Mouse (Mus musculus) gastrocnemius, postnatal 14 days (tissue): Measurements from ENCODE around the gene Olfr497. TPM values are rescaled to one million over a fixed set of nuclear protein-coding genes. Genes with fewer than 3 reads are reported as not detected.

ENCODE experiments used
- DNase-seq: peaks from one replicate; pipeline ENCODE4 v3.0.0; 2021; ENCODE audit warnings: mixed read lengths
- intact Hi-C: fragments of 180-260 bp; cut with DNase I; formaldehyde crosslinking; loops from one replicate; pipeline ENCODE4 v1.15.1; 2025; ENCODE audit warnings: low total_unique reads
- long read RNA-seq, 2 experiments: library from polyadenylated mRNA; stranded (forward); transcript quantifications; one replicate each; pipeline ENCODE4 v2.0.0; 2021
- total RNA-seq, 2 experiments: library from RNA; stranded (reverse); gene quantifications; 2 replicates each; pipeline ENCODE4 v1.2.3; 2021

Gene Olfr497
- not detected for total RNA-seq
- long read RNA-seq, experiment 1, result 0 reads
- long read RNA-seq, experiment 2, result 0 reads

- DNase-seq, result no peak
These were observed at the start of gene Olfr497 for GRCm38 (mm10) chr7:108420121-108420520. Gene Olfr497 (plus strand): TSS chr7:108420421.

GRCm38 (mm10) chr7:108392867-108393266 is 27.4 kb upstream of the Olfr497 start, which contains the start of gene Olfr495:
Gene Olfr495 (plus strand): TSS chr7:108393167.
- intact Hi-C loops, result no loop called here
- DNase-seq, result no peak

More at GRCm38 (mm10) chr7:108420121-108420520, at the start of gene Olfr497:
- intact Hi-C loops, result no loop called here

- DNase-seq, result no peak
- intact Hi-C loops, result no loop called here
These were observed 44.8 kb downstream of the Olfr497 start, which contains the start of gene Olfr498 for GRCm38 (mm10) chr7:108465026-108465425. Gene Olfr498 (plus strand): TSS chr7:108465326.

Other genes with a start within 250 kb of the Olfr497 start
- gene Olfr486, start 247.7 kb upstream of the Olfr497 start, total RNA-seq, result not detected
- not detected for gene Olfr487, start 205.8 kb upstream of the Olfr497 start, total RNA-seq
- gene Olfr488, start 162.1 kb upstream of the Olfr497 start, total RNA-seq, result not detected
- gene Olfr490, start 131.5 kb upstream of the Olfr497 start, total RNA-seq, result not detected
- gene Olfr491, start 107.0 kb upstream of the Olfr497 start, total RNA-seq, result not detected
- gene Olfr492, start 96.7 kb upstream of the Olfr497 start, total RNA-seq, result not detected
- not detected for gene Olfr493, start 73.4 kb upstream of the Olfr497 start, total RNA-seq
- gene Olfr494, start 55.1 kb upstream of the Olfr497 start, total RNA-seq, result not detected
- not detected for gene Olfr495, start 27.3 kb upstream of the Olfr497 start, total RNA-seq
- not detected for gene Olfr498, start 44.9 kb downstream of the Olfr497 start, total RNA-seq
- not detected for gene Olfr502, start 104.6 kb downstream of the Olfr497 start, total RNA-seq
- gene Olfr503, start 124.1 kb downstream of the Olfr497 start, total RNA-seq, result not detected
- gene Olfr504, start 145.4 kb downstream of the Olfr497 start, total RNA-seq, result not detected
- not detected for gene Olfr506, start 190.4 kb downstream of the Olfr497 start, total RNA-seq
- gene Olfr507, start 201.4 kb downstream of the Olfr497 start, total RNA-seq, result not detected
- not detected for gene Olfr508, start 209.6 kb downstream of the Olfr497 start, total RNA-seq
- not detected for gene Olfr509, start 231.5 kb downstream of the Olfr497 start, total RNA-seq
- not detected for gene Olfr510, start 246.0 kb downstream of the Olfr497 start, total RNA-seq